Mouse (Mus musculus) neural tube, embryonic 15.5 days (tissue): Measurements from ENCODE around the gene Rgs10. TPM values are rescaled to one million over a fixed set of nuclear protein-coding genes. Genes with fewer than 3 reads are reported as not detected.

ENCODE experiments used
- ATAC-seq: fragments of 200-750 bp; cut with Nextera tagmentation; 2 replicates; pipeline ENCODE4 v1.8.0; 2017; ENCODE audit warnings: mild to moderate bottlenecking, moderate TSS enrichment, moderate library complexity; ENCODE audit not compliant: low FRiP score
- H3K27ac ChIP-seq: fragments of 300-500 bp; sonication (generic); replicated peaks from 2 replicates; pipeline ENCODE4 v1.5.1; 2015; ENCODE audit warnings: mild to moderate bottlenecking, inconsistent platforms
- H3K27me3 ChIP-seq: fragments of 300-500 bp; sonication (generic); replicated peaks from 2 replicates; pipeline ENCODE4 v1.6.1; 2015; ENCODE audit warnings: inconsistent platforms
- H3K36me3 ChIP-seq: fragments of 300-500 bp; sonication (generic); 2 replicates; pipeline ENCODE4 v1.6.1; 2015; ENCODE audit warnings: inconsistent platforms
- H3K4me1 ChIP-seq: fragments of 300-500 bp; sonication (generic); 2 replicates; pipeline ENCODE4 v1.6.1; 2015; ENCODE audit warnings: inconsistent platforms
- H3K4me2 ChIP-seq: fragments of 300-500 bp; sonication (generic); 2 replicates; pipeline ENCODE4 v1.6.1; 2015; ENCODE audit warnings: inconsistent platforms, mild to moderate bottlenecking, moderate library complexity
- H3K4me3 ChIP-seq: fragments of 300-500 bp; sonication (generic); replicated peaks from 2 replicates; pipeline ENCODE4 v1.5.1; 2015; ENCODE audit warnings: mild to moderate bottlenecking, inconsistent platforms
- H3K9ac ChIP-seq: fragments of 300-500 bp; sonication (generic); replicated peaks from 2 replicates; pipeline ENCODE4 v1.6.1; 2015; ENCODE audit warnings: mild to moderate bottlenecking, inconsistent platforms
- H3K9me3 ChIP-seq: fragments of 300-500 bp; sonication (generic); replicated peaks from 2 replicates; pipeline ENCODE4 v1.6.1; 2016; ENCODE audit warnings: inconsistent platforms
- WGBS: fragments of 180-500 bp; shearing (Covaris S2); methylation state at CpG from one replicate; pipeline ENCODE4 v1.1.7; 2015; ENCODE audit warnings: mixed read lengths; 5-methylcytosine and 5-hydroxymethylcytosine counted together
- polyA plus RNA-seq: library from polyadenylated mRNA; unstranded; fragments of >200 nt; fragmentation: Nextera tagmentation; extraction: Ambion mirVana; gene quantifications from 2 replicates; pipeline ENCODE4 v1.2.1, GENCODE M21; 2015

Rgs10 gene
- polyA plus RNA-seq, 1 experiment from 2014 or later = 60.1 TPM

GRCm38 (mm10) chr7:128433213-128433612 is 14.7 kb upstream of the Rgs10 start:
- Histone ChIP-seq H3K9ac (no peak overlapping the region), H3K9me3 (no peaks in the 10 kb centered on the region), H3K36me3 (no peaks in the 10 kb centered on the region), H3K27me3 (no peaks in the 10 kb centered on the region), H3K27ac (no peak overlapping the region), H3K4me1 (0 out of 2 replicates have a peak, but pooled peaks cover 6% of the 10 kb centered on the region), H3K4me2 (no peak overlapping the region), H3K4me3 (no peak overlapping the region)
- ATAC-seq = peak; percentile 74; the same call in 1 of the 2 replicates
- WGBS = 67% methylated on average over 1 of the region's 1 CpGs

DNA sequence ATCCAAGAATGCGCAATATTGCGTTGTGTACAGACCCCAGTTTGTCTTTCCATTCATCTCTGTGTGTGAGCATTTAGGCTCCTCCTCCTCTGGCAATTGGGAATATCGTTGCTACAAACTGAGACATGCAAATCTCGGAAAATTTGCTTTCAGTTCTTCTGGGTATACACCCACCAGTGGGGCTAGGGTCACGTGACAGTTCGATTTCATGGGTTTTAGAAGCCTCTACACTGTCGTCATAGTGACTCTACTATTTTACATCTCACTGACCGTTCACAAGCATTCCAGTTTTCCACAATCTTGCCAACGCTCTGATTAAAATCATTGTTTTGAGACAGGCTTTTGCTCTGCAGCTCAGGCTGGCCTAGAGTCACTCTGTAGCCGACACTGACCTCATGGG is 14.0 kb upstream of the Rgs10 start:
- no peaks in the 10 kb centered on the region for H3K27me3 ChIP-seq
- no peak overlapping the region for H3K9ac ChIP-seq
- H3K36me3 ChIP-seq = no peaks in the 10 kb centered on the region
- H3K4me1 ChIP-seq = 0 out of 2 replicates have a peak, but pooled peaks cover 6% of the 10 kb centered on the region
- WGBS = 44% methylated on average over 10 of the region's 10 CpGs
- H3K4me3 ChIP-seq = no peak overlapping the region
- no peak for ATAC-seq
- no peak overlapping the region; the same call in 1 of the 2 replicates for H3K4me2 ChIP-seq
- no peaks in the 10 kb centered on the region for H3K9me3 ChIP-seq
- no peak overlapping the region for H3K27ac ChIP-seq

GRCm38 (mm10) chr7:128422491-128422890 is 3.9 kb upstream of the Rgs10 start:
- peaks cover 28% of the 10 kb centered on the region for H3K27me3 ChIP-seq
- WGBS = 85% methylated on average over 3 of the region's 3 CpGs
- peaks cover 17% of the 10 kb centered on the region for H3K4me1 ChIP-seq
- H3K27ac ChIP-seq = no peak overlapping the region
- no peak overlapping the region for H3K4me3 ChIP-seq
- H3K36me3 ChIP-seq = no peaks in the 10 kb centered on the region
- no peak overlapping the region for H3K4me2 ChIP-seq
- H3K9me3 ChIP-seq = no peaks in the 10 kb centered on the region
- H3K9ac ChIP-seq = no peak overlapping the region
- no peak for ATAC-seq

GRCm38 (mm10) chr7:128421701-128422100 is 3.1 kb upstream of the Rgs10 start:
- Histone ChIP-seq H3K27ac (no peak overlapping the region), H3K36me3 (no peaks in the 10 kb centered on the region), H3K9me3 (no peaks in the 10 kb centered on the region), H3K9ac (no peak overlapping the region), H3K4me2 (no peak overlapping the region), H3K27me3 (peaks cover 32% of the 10 kb centered on the region), H3K4me3 (no peak overlapping the region), H3K4me1 (peaks cover 25% of the 10 kb centered on the region)
- WGBS = 88% methylated on average over 7 of the region's 7 CpGs
- ATAC-seq = no peak

DNA sequence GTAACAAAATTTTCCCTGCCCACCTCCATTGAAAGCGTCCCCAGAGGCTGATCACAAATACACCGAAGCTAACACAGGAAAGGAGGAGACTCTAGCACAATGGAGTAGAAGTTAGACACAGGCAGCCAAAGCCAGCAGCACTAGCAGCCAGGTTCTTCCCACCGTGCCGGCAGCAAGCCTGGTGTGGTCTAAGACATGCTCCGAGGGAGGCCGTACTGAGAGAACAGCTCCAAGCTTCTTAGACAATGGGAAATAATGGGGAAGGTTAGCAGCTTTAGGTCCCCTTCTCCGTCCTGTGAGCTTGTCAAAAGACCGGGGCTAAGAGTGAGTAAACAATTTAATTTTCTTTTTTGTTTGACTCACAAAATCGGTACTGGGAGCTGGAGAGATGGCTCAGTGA is 1.1 kb upstream of the Rgs10 start:
- Histone ChIP-seq H3K27me3 (peaks cover 45% of the 10 kb centered on the region), H3K27ac (no peak overlapping the region), H3K4me1 (peaks cover 27% of the 10 kb centered on the region), H3K9me3 (no peaks in the 10 kb centered on the region), H3K4me2 (no peak overlapping the region), H3K9ac (no peak overlapping the region), H3K36me3 (no peaks in the 10 kb centered on the region), H3K4me3 (no peak overlapping the region)
- ATAC-seq = no peak
- 9% methylated on average over 9 of the region's 9 CpGs for WGBS

DNA sequence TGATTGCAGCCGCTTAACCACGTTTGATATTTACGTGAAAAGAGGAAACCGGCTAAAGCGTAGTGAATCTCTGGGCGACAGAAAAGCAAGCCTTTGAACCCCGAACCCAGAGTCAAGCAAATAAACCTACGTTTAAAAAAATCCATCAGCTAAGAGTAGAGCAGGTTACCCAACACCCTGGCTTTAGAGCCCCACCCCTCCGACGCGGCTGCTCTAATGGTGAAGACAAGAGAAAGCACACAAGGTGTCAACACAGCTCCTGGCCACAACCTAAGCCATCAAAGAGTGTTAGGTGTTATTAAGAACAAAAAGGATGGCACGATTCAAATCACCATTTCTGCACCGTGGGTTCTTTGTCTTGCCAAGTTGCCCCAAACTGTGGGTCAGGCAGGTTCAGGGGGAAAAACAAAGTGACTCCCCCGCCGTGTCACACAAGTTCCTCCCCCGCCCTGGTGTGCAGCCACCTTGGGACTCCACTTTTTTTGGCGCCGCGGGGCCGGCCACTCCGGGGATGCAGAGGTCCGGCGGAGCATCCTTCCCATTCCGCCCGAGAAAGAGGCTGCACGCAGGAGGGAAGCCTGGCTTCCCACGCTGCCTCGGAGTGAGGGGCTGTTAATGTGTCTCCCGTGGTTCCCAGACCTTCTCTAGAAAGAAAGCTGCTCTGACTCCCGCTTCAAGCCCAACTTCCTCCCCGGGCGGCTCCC is 1.2 kb downstream of the Rgs10 start:
- peak overlapping the region; percentile 96 for H3K4me2 ChIP-seq
- peak overlapping the region; percentile 51; the same call in 1 of the 2 replicates for H3K27ac ChIP-seq
- no peaks in the 10 kb centered on the region for H3K36me3 ChIP-seq
- H3K27me3 ChIP-seq = peaks cover 43% of the 10 kb centered on the region
- H3K4me1 ChIP-seq = peaks cover 27% of the 10 kb centered on the region
- peak overlapping the region; percentile 74 for H3K9ac ChIP-seq
- peak overlapping the region; percentile 75 for H3K4me3 ChIP-seq
- no peaks in the 10 kb centered on the region for H3K9me3 ChIP-seq
- 2% methylated on average over 30 of the region's 32 CpGs for WGBS
- ATAC-seq = no peak

- Histone ChIP-seq H3K4me3 (peak overlapping the region; percentile 75), H3K4me2 (peak overlapping the region; percentile 96), H3K27me3 (peaks cover 43% of the 10 kb centered on the region), H3K4me1 (peaks cover 27% of the 10 kb centered on the region), H3K9ac (no peak overlapping the region; the same call in 1 of the 2 replicates), H3K36me3 (no peaks in the 10 kb centered on the region), H3K27ac (no peak overlapping the region), H3K9me3 (no peaks in the 10 kb centered on the region)
- ATAC-seq = no peak
- WGBS = 40% methylated on average over 6 of the region's 6 CpGs
These were observed 1.9 kb downstream of the Rgs10 start for GRCm38 (mm10) chr7:128416664-128417063.

- peaks cover 25% of the 10 kb centered on the region for H3K27me3 ChIP-seq
- WGBS = 24% methylated on average over 8 of the region's 8 CpGs
- H3K36me3 ChIP-seq = no peaks in the 10 kb centered on the region
- H3K9ac ChIP-seq = no peak overlapping the region
- no peak overlapping the region for H3K27ac ChIP-seq
- peaks cover 25% of the 10 kb centered on the region for H3K4me1 ChIP-seq
- no peak overlapping the region for H3K4me2 ChIP-seq
- H3K9me3 ChIP-seq = no peaks in the 10 kb centered on the region
- no peak overlapping the region for H3K4me3 ChIP-seq
- no peak for ATAC-seq
These were observed 4.1 kb downstream of the Rgs10 start for GRCm38 (mm10) chr7:128414433-128414832.

DNA sequence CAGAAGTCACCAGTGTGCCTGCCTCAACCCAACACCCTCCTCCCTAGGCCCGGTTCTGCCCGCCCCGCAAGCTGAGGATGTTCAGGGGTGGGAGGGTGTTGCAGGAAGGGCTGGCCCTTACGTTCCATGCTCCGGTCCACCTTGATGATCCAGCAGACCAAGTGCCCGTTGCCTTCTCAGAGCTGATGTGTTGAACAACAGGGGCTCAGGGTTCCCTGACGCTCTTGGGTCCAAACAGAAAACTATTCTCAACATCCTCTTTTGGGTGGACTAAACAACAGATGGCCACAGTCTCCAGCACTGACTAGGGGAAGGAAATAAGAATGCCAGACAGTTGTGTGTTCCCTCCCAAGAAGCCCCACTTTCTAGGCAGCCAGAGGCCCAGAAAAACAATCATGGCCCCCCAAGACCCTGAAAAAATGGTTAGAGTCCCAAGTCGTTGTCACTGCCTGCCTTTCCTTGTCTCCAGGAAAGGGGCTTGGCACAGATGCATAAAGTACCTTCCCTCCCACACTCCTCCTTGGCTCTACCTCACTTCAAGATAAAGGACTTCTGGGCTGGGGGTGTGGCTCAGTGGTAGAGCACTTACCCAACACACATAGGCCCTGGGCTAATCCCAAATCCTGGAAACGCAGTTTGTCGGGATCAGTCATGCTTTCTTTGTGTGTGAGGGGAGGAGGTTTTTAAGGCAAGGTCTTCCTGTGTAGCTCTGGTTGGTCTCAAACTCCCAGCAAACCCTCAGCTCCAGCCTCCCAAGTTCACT is 6.3 kb downstream of the Rgs10 start:
- WGBS = 72% methylated on average over 10 of the region's 10 CpGs
- Histone ChIP-seq H3K9me3 (no peaks in the 10 kb centered on the region), H3K9ac (no peak overlapping the region), H3K36me3 (no peaks in the 10 kb centered on the region), H3K27ac (no peak overlapping the region), H3K4me1 (peaks cover 8% of the 10 kb centered on the region), H3K4me2 (no peak overlapping the region), H3K4me3 (no peak overlapping the region), H3K27me3 (peaks cover 21% of the 10 kb centered on the region)
- no peak for ATAC-seq

GRCm38 (mm10) chr7:128410708-128411413 is 7.7 kb downstream of the Rgs10 start:
- 63% methylated on average over 11 of the region's 11 CpGs for WGBS
- H3K9me3 ChIP-seq = no peaks in the 10 kb centered on the region
- no peak overlapping the region for H3K27ac ChIP-seq
- peaks cover 9% of the 10 kb centered on the region for H3K27me3 ChIP-seq
- no peaks in the 10 kb centered on the region for H3K4me1 ChIP-seq
- H3K4me2 ChIP-seq = no peak overlapping the region
- H3K4me3 ChIP-seq = no peak overlapping the region
- ATAC-seq = no peak
- H3K36me3 ChIP-seq = no peaks in the 10 kb centered on the region
- H3K9ac ChIP-seq = no peak overlapping the region

GRCm38 (mm10) chr7:128408265-128408664 is 10.3 kb downstream of the Rgs10 start:
- Histone ChIP-seq H3K9me3 (no peaks in the 10 kb centered on the region), H3K27ac (no peak overlapping the region), H3K4me1 (no peaks in the 10 kb centered on the region), H3K9ac (no peak overlapping the region), H3K36me3 (no peaks in the 10 kb centered on the region), H3K27me3 (no peaks in the 10 kb centered on the region), H3K4me3 (no peak overlapping the region), H3K4me2 (no peak overlapping the region)
- no peak for ATAC-seq
- WGBS = 92% methylated on average over 5 of the region's 5 CpGs
